Mouse (Mus musculus) layer of hippocampus, postnatal 25 days (tissue): Measurements from ENCODE around the gene Nostrin. TPM values are rescaled to one million over a fixed set of nuclear protein-coding genes. Genes with fewer than 3 reads are reported as not detected.

ENCODE experiments used
- DNase-seq, 2 experiments: peaks; one replicate each; pipeline ENCODE4 v3.0.0; 2022; ENCODE audit warnings: mixed read lengths in 2 of 2, low spot score in 1 of 2; ENCODE audit errors: extremely low spot score in 1 of 2
- total RNA-seq, 2 experiments: library from RNA; stranded (reverse); gene quantifications; 2 replicates each; pipeline ENCODE4 v1.2.3; 2021

Gene Nostrin
- total RNA-seq, 2 experiments from 2014 or later = 3.3 to 4.2 TPM

- DNase-seq = no peak
These were observed 7.3 kb upstream of the Nostrin start for GRCm38 (mm10) chr2:69128321-69128720.

- no peak for DNase-seq
These were observed 6.6 kb upstream of the Nostrin start for GRCm38 (mm10) chr2:69128921-69129395.

- DNase-seq = no peak
These were observed 6.0 kb upstream of the Nostrin start for GRCm38 (mm10) chr2:69129425-69130210.

GRCm38 (mm10) chr2:69132046-69132445, 3.6 kb upstream of the Nostrin start:
- no peak for DNase-seq

- DNase-seq = no peak
These were observed 3.0 kb upstream of the Nostrin start for GRCm38 (mm10) chr2:69132488-69133040.

GRCm38 (mm10) chr2:69134186-69134585, 1.4 kb upstream of the Nostrin start:
- DNase-seq = no peak

GRCm38 (mm10) chr2:69134937-69135336, 663 bp upstream of the Nostrin start:
- DNase-seq = no peak

GRCm38 (mm10) chr2:69137406-69138084, 1.9 kb downstream of the Nostrin start:
- no peak for DNase-seq

GRCm38 (mm10) chr2:69138759-69139158, 3.2 kb downstream of the Nostrin start:
- no peak for DNase-seq

GRCm38 (mm10) chr2:69140215-69140614, 4.6 kb downstream of the Nostrin start:
- DNase-seq = no peak

- no peak for DNase-seq
These were observed 5.2 kb downstream of the Nostrin start for GRCm38 (mm10) chr2:69140816-69141215.

GRCm38 (mm10) chr2:69148691-69149090, 13.1 kb downstream of the Nostrin start:
- DNase-seq = no peak

- DNase-seq = no peak
These were observed 13.6 kb downstream of the Nostrin start for GRCm38 (mm10) chr2:69149154-69149553.

- no peak for DNase-seq
These were observed 15.2 kb downstream of the Nostrin start for GRCm38 (mm10) chr2:69150841-69151240.

GRCm38 (mm10) chr2:69155861-69156260, 20.3 kb downstream of the Nostrin start:
- no peak for DNase-seq

GRCm38 (mm10) chr2:69156283-69156682, 20.7 kb downstream of the Nostrin start:
- DNase-seq = no peak

- no peak for DNase-seq
These were observed 23.3 kb downstream of the Nostrin start for GRCm38 (mm10) chr2:69158907-69159306.

- no peak for DNase-seq
These were observed 34.9 kb downstream of the Nostrin start for GRCm38 (mm10) chr2:69170395-69171077.

GRCm38 (mm10) chr2:69175296-69175695, 39.7 kb downstream of the Nostrin start:
- DNase-seq = no peak

GRCm38 (mm10) chr2:69179721-69180120, 44.1 kb downstream of the Nostrin start:
- DNase-seq = no peak

- DNase-seq = no peak
These were observed 52.4 kb downstream of the Nostrin start for GRCm38 (mm10) chr2:69187990-69188389.
